Mouse (Mus musculus) forebrain, embryonic 10.5 days (tissue): ENCODE data around the gene Efcc1. TPM values are rescaled to one million over a fixed set of nuclear protein-coding genes. Genes with fewer than 3 reads are reported as not detected.
"Not testable (repeated sequence)": the region's sequence is repeated elsewhere in the genome, so short reads cannot be mapped to it uniquely, and the experiment has no call there.

Experiments used
- DNase-seq: peaks from one replicate; pipeline ENCODE4 v3.0.0-alpha.2; 2017; ENCODE audit warnings: low spot score; ENCODE audit errors: extremely low spot score
- H3K27ac ChIP-seq: fragments of 300-500 bp; sonication (generic); 2 replicates; pipeline ENCODE4 v1.5.1; 2016; ENCODE audit warnings: mild to moderate bottlenecking
- H3K27me3 ChIP-seq: fragments of 300-500 bp; sonication (generic); 2 replicates; pipeline ENCODE4 v1.6.1; 2016; ENCODE audit warnings: mild to moderate bottlenecking; ENCODE audit not compliant: poor library complexity, severe bottlenecking
- H3K36me3 ChIP-seq: fragments of 300-500 bp; sonication (generic); replicated peaks from 2 replicates; pipeline ENCODE4 v1.6.1; 2016; ENCODE audit warnings: mild to moderate bottlenecking, moderate library complexity
- H3K4me1 ChIP-seq: fragments of 300-500 bp; sonication (generic); 2 replicates; pipeline ENCODE4 v1.6.1; 2016
- H3K4me3 ChIP-seq: fragments of 300-500 bp; sonication (generic); 2 replicates; pipeline ENCODE4 v1.5.1; 2016; ENCODE audit warnings: mild to moderate bottlenecking, moderate library complexity
- H3K9me3 ChIP-seq: fragments of 300-500 bp; sonication (generic); 2 replicates; pipeline ENCODE4 v1.6.1; 2016; ENCODE audit warnings: mild to moderate bottlenecking, moderate library complexity
- WGBS: fragments of 180-500 bp; shearing (Covaris S2); methylation state at CpG from one replicate; pipeline ENCODE4 v1.1.7; 2016; 5-methylcytosine and 5-hydroxymethylcytosine counted together
- polyA plus RNA-seq: library from polyadenylated mRNA; unstranded; fragments of >200 nt; fragmentation: Nextera tagmentation; extraction: Ambion mirVana; gene quantifications from 2 replicates; pipeline ENCODE4 v1.2.1, GENCODE M21; 2016

Gene Efcc1
- polyA plus RNA-seq, 1 experiment from 2014 or later, result 0.84 TPM

- Histone ChIP-seq H3K9me3 (no peaks in the 10 kb centered on the region), H3K27me3 (no peaks in the 10 kb centered on the region), H3K27ac (no peak overlapping the region), H3K36me3 (no peaks in the 10 kb centered on the region), H3K4me3 (no peak overlapping the region), H3K4me1 (no peaks in the 10 kb centered on the region)
- WGBS, result 86% methylated on average over 2 of the region's 2 CpGs
- DNase-seq, result no peak
These were observed 17.4 kb downstream of the Efcc1 start for GRCm38 (mm10) chr6:87748078-87748477.

GRCm38 (mm10) chr6:87748531-87748930 lies 17.9 kb downstream of the Efcc1 start:
- no peaks in the 10 kb centered on the region for H3K36me3 ChIP-seq
- DNase-seq, result no peak
- H3K4me3 ChIP-seq, result no peak overlapping the region
- H3K27ac ChIP-seq, result no peak overlapping the region
- no peaks in the 10 kb centered on the region for H3K4me1 ChIP-seq
- WGBS, result 91% methylated on average over 6 of the region's 6 CpGs
- H3K27me3 ChIP-seq, result no peaks in the 10 kb centered on the region
- H3K9me3 ChIP-seq, result no peaks in the 10 kb centered on the region

GRCm38 (mm10) chr6:87750184-87750910 lies 19.7 kb downstream of the Efcc1 start:
- DNase-seq, result no peak
- Histone ChIP-seq H3K4me3 (no peak overlapping the region), H3K27ac (no peak overlapping the region), H3K9me3 (no peaks in the 10 kb centered on the region), H3K36me3 (no peaks in the 10 kb centered on the region), H3K4me1 (peaks cover 6% of the 10 kb centered on the region), H3K27me3 (no peaks in the 10 kb centered on the region)
- WGBS, result 91% methylated on average over 8 of the region's 8 CpGs

GRCm38 (mm10) chr6:87751574-87751973 lies 20.9 kb downstream of the Efcc1 start:
- DNase-seq, result no peak
- Histone ChIP-seq H3K4me3 (no peak overlapping the region), H3K4me1 (peaks cover 6% of the 10 kb centered on the region), H3K27me3 (no peaks in the 10 kb centered on the region), H3K9me3 (no peaks in the 10 kb centered on the region), H3K27ac (no peak overlapping the region), H3K36me3 (no peaks in the 10 kb centered on the region)
- WGBS, result 89% methylated on average over 6 of the region's 6 CpGs

- no peak for DNase-seq
- WGBS, result 92% methylated on average over 4 of the region's 4 CpGs
- H3K36me3 ChIP-seq, result no peaks in the 10 kb centered on the region
These were observed 24.5 kb downstream of the Efcc1 start for GRCm38 (mm10) chr6:87755196-87755595.

GRCm38 (mm10) chr6:87756896-87757295 lies 26.2 kb downstream of the Efcc1 start:
- no peaks in the 10 kb centered on the region for H3K36me3 ChIP-seq
- WGBS, result 90% methylated on average over 8 of the region's 8 CpGs
- no peak overlapping the region for H3K27ac ChIP-seq
- no peaks in the 10 kb centered on the region for H3K27me3 ChIP-seq
- no peak for DNase-seq
- no peaks in the 10 kb centered on the region for H3K9me3 ChIP-seq
- no peak overlapping the region for H3K4me3 ChIP-seq
- H3K4me1 ChIP-seq, result peaks cover 6% of the 10 kb centered on the region

More at GRCm38 (mm10) chr6:87755196-87755595, 24.5 kb downstream of the Efcc1 start:
- Histone ChIP-seq H3K27ac (no peak overlapping the region), H3K27me3 (no peaks in the 10 kb centered on the region), H3K4me1 (peaks cover 6% of the 10 kb centered on the region), H3K4me3 (no peak overlapping the region), H3K9me3 (no peaks in the 10 kb centered on the region)

GRCm38 (mm10) chr6:87759404-87759803 lies 28.7 kb downstream of the Efcc1 start:
- Histone ChIP-seq H3K9me3 (no peaks in the 10 kb centered on the region), H3K4me3 (no peak overlapping the region), H3K36me3 (no peaks in the 10 kb centered on the region), H3K4me1 (no peaks in the 10 kb centered on the region), H3K27me3 (no peaks in the 10 kb centered on the region), H3K27ac (no peak overlapping the region)
- DNase-seq, result no peak
- WGBS, result 83% methylated on average over 3 of the region's 3 CpGs

- no peak overlapping the region for H3K4me3 ChIP-seq
- DNase-seq, result no peak
- no peaks in the 10 kb centered on the region for H3K4me1 ChIP-seq
- H3K27ac ChIP-seq, result no peak overlapping the region
- WGBS, result 72% methylated on average over 3 of the region's 3 CpGs
- no peaks in the 10 kb centered on the region for H3K27me3 ChIP-seq
- H3K36me3 ChIP-seq, result no peaks in the 10 kb centered on the region
- no peaks in the 10 kb centered on the region for H3K9me3 ChIP-seq
These were observed 29.2 kb downstream of the Efcc1 start for GRCm38 (mm10) chr6:87759850-87760249.

GRCm38 (mm10) chr6:87762161-87762560 lies 31.5 kb downstream of the Efcc1 start:
- DNase-seq, result no peak
- no peaks in the 10 kb centered on the region for H3K36me3 ChIP-seq
- no peak overlapping the region for H3K27ac ChIP-seq
- WGBS, result 88% methylated on average over 5 of the region's 5 CpGs
- H3K27me3 ChIP-seq, result no peaks in the 10 kb centered on the region
- H3K4me1 ChIP-seq, result no peaks in the 10 kb centered on the region
- no peaks in the 10 kb centered on the region for H3K9me3 ChIP-seq
- no peak overlapping the region for H3K4me3 ChIP-seq

GRCm38 (mm10) chr6:87763376-87764280 lies 33.0 kb downstream of the Efcc1 start:
- no peaks in the 10 kb centered on the region for H3K27me3 ChIP-seq
- H3K36me3 ChIP-seq, result no peaks in the 10 kb centered on the region
- no peak for DNase-seq
- peak overlapping the region; percentile 25; the same call in 1 of the 2 replicates for H3K27ac ChIP-seq
- H3K9me3 ChIP-seq, result no peaks in the 10 kb centered on the region; the same call in 1 of the 2 replicates
- no peaks in the 10 kb centered on the region for H3K4me1 ChIP-seq
- H3K4me3 ChIP-seq, result no peak overlapping the region
- WGBS, result 73% methylated on average over 4 of the region's 4 CpGs

- H3K36me3 ChIP-seq, H3K9me3 ChIP-seq, H3K27ac ChIP-seq, H3K4me3 ChIP-seq, H3K4me1 ChIP-seq, DNase-seq, H3K27me3 ChIP-seq: not testable (repeated sequence)
- 98% methylated on average over 2 of the region's 2 CpGs for WGBS
These were observed 33.6 kb downstream of the Efcc1 start for GRCm38 (mm10) chr6:87764296-87764695.

GRCm38 (mm10) chr6:87770626-87771025 lies 40.0 kb downstream of the Efcc1 start:
- no peaks in the 10 kb centered on the region for H3K27me3 ChIP-seq
- 62% methylated on average over 8 of the region's 8 CpGs for WGBS
- no peaks in the 10 kb centered on the region for H3K36me3 ChIP-seq
- H3K9me3 ChIP-seq, result peaks cover 4% of the 10 kb centered on the region; the same call in 1 of the 2 replicates
- no peak overlapping the region for H3K4me3 ChIP-seq
- DNase-seq, result no peak
- H3K4me1 ChIP-seq, result no peaks in the 10 kb centered on the region
- H3K27ac ChIP-seq, result no peak overlapping the region

- no peak overlapping the region for H3K4me3 ChIP-seq
- peaks cover 4% of the 10 kb centered on the region; the same call in 1 of the 2 replicates for H3K9me3 ChIP-seq
- H3K27me3 ChIP-seq, result no peaks in the 10 kb centered on the region
- no peaks in the 10 kb centered on the region for H3K4me1 ChIP-seq
- H3K27ac ChIP-seq, result no peak overlapping the region
- WGBS, result 59% methylated on average over 1 of the region's 1 CpGs
- DNase-seq, result no peak
- H3K36me3 ChIP-seq, result no peaks in the 10 kb centered on the region
These were observed 43.8 kb downstream of the Efcc1 start for GRCm38 (mm10) chr6:87774466-87774865.
